Mouse (Mus musculus) intestine, postnatal 0 days (tissue): ENCODE data around the gene Arhgap24. TPM values are rescaled to one million over a fixed set of nuclear protein-coding genes. Genes with fewer than 3 reads are reported as not detected.

Experiments
- ATAC-seq: fragments of 200-750 bp; cut with Nextera tagmentation; 2 replicates; pipeline ENCODE4 v1.8.0; 2017; ENCODE audit warnings: mild to moderate bottlenecking, moderate TSS enrichment, moderate library complexity
- H3K27ac ChIP-seq: fragments of 300-500 bp; sonication (generic); 2 replicates; pipeline ENCODE4 v1.5.1; 2014; ENCODE audit warnings: mild to moderate bottlenecking, low read depth, low read length, moderate library complexity
- H3K27me3 ChIP-seq: fragments of 300-500 bp; sonication (generic); replicated peaks from 2 replicates; pipeline ENCODE4 v1.6.1; 2014; ENCODE audit warnings: low read length, mixed read lengths; ENCODE audit not compliant: control insufficient read depth, insufficient read depth
- H3K36me3 ChIP-seq: fragments of 300-500 bp; sonication (generic); 2 replicates; pipeline ENCODE4 v1.6.1; 2014; ENCODE audit warnings: mild to moderate bottlenecking, moderate library complexity; ENCODE audit not compliant: control insufficient read depth, insufficient read depth
- H3K4me1 ChIP-seq: fragments of 300-500 bp; sonication (generic); replicated peaks from 2 replicates; pipeline ENCODE4 v1.6.1; 2014; ENCODE audit warnings: antibody characterized with exemption, low read length, mixed read lengths; ENCODE audit not compliant: control insufficient read depth, insufficient read depth
- H3K4me2 ChIP-seq: fragments of 300-500 bp; sonication (generic); replicated peaks from 2 replicates; pipeline ENCODE4 v1.6.1; 2014; ENCODE audit warnings: low read depth, mild to moderate bottlenecking, moderate library complexity
- H3K4me3 ChIP-seq: fragments of 300-500 bp; sonication (generic); 2 replicates; pipeline ENCODE4 v1.5.1; 2014; ENCODE audit warnings: low read depth, low read length
- H3K9ac ChIP-seq: fragments of 300-500 bp; sonication (generic); 2 replicates; pipeline ENCODE4 v1.6.1; 2014; ENCODE audit warnings: mild to moderate bottlenecking, low read depth, low read length
- H3K9me3 ChIP-seq: fragments of 300-500 bp; sonication (generic); 2 replicates; pipeline ENCODE4 v1.6.1; 2016; ENCODE audit warnings: mixed run types; ENCODE audit not compliant: control insufficient read depth
- CTCF ChIP-seq: sonication (generic); IDR thresholded peaks from 2 replicates; pipeline ENCODE4 v1.5.1; 2016; ENCODE audit warnings: low read depth, mild to moderate bottlenecking, control low read depth, antibody characterized with exemption, moderate library complexity
- WGBS: fragments of 180-500 bp; shearing (Covaris S2); extraction: QIAGEN DNeasy Blood & Tissue Kit; methylation state at CpG from one replicate; pipeline ENCODE4 v1.1.7; 2014; 5-methylcytosine and 5-hydroxymethylcytosine counted together
- polyA plus RNA-seq: library from polyadenylated mRNA; unstranded; fragments of >200 nt; fragmentation: Nextera tagmentation; extraction: Ambion mirVana; gene quantifications from 2 replicates; pipeline ENCODE4 v1.2.1, GENCODE M21; 2015

The Arhgap24 gene
- polyA plus RNA-seq, 1 experiment from 2014 or later: 7.6 TPM

DNA sequence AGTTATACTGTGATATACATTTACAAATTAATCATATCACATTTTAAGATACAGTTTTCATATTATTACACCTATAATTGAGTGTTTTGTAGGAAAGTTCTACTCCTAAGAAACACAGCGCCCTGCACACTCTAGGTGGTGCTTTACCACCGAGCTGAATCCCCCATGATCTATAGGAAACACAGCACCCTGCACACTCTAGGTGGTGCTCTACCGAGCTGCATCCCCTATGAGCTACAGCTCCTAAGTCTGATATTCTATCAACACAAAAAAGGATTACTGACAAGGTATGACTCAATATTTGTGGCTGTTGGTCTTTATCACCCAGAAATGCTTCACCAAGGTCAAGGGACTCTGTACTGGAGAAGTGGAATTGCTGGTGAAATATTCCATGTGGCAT is 27.0 kb downstream of the Arhgap24 start:
- no peaks in the 10 kb centered on the region for H3K36me3 ChIP-seq
- no peak overlapping the region for H3K4me3 ChIP-seq
- no peak overlapping the region for H3K9ac ChIP-seq
- H3K4me1 ChIP-seq: no peaks in the 10 kb centered on the region
- no peak overlapping the region for H3K27ac ChIP-seq
- H3K27me3 ChIP-seq: no peaks in the 10 kb centered on the region
- no peak for TF ChIP-seq CTCF
- no peaks in the 10 kb centered on the region for H3K9me3 ChIP-seq
- WGBS: 65% methylated on average over 3 of the region's 3 CpGs
- H3K4me2 ChIP-seq: no peak overlapping the region
- no peak for ATAC-seq

DNA sequence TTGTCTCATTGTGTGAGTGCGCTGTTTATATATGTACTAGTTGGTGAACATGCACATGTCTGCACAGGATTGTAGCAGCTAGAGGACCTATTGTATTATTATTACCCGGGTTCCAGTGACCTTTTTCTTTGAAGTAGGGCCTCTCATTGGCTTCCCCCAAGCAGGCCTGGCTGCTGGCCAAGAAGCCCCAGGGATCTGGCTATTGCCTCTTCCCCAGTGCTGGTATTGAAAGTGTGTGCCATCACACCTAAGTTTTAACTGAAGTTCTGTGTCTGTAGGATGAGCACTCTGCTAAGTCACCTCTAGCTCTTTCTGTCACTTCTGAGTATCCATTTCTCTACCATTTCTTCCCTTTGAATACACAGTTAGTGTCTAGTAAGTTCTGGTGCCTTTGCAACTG is 28.2 kb downstream of the Arhgap24 start:
- 60% methylated on average over 2 of the region's 2 CpGs for WGBS
- TF ChIP-seq CTCF: no peak
- Histone ChIP-seq H3K9me3 (no peaks in the 10 kb centered on the region), H3K9ac (no peak overlapping the region), H3K4me1 (no peaks in the 10 kb centered on the region), H3K27me3 (no peaks in the 10 kb centered on the region), H3K36me3 (no peaks in the 10 kb centered on the region), H3K4me3 (no peak overlapping the region), H3K27ac (no peak overlapping the region), H3K4me2 (no peak overlapping the region)
- no peak for ATAC-seq

DNA sequence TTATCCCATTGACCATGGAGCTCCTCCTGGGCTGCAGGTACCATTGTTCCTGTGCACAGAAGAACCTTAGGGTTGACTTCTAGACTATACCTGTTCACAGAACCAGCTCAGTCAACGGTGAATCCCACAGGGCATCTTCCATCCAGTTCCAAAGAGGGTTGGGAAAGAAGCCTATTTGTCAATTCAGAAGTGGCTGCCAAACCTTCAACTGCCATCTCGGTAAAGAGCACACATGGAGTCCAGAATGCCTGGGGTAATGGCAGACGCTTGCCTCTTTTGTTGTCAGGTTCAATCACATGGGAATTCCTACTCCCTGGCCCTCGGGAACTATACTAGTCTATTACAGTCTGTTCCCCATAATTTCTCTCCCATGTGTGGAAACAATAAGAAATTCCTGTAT is 30.5 kb downstream of the Arhgap24 start:
- no peak for ATAC-seq
- Histone ChIP-seq H3K4me2 (no peak overlapping the region), H3K4me1 (no peaks in the 10 kb centered on the region), H3K36me3 (no peaks in the 10 kb centered on the region), H3K9me3 (no peaks in the 10 kb centered on the region), H3K9ac (no peak overlapping the region), H3K27ac (no peak overlapping the region), H3K4me3 (no peak overlapping the region), H3K27me3 (no peaks in the 10 kb centered on the region)
- 79% methylated on average over 4 of the region's 4 CpGs for WGBS
- TF ChIP-seq CTCF: no peak

DNA sequence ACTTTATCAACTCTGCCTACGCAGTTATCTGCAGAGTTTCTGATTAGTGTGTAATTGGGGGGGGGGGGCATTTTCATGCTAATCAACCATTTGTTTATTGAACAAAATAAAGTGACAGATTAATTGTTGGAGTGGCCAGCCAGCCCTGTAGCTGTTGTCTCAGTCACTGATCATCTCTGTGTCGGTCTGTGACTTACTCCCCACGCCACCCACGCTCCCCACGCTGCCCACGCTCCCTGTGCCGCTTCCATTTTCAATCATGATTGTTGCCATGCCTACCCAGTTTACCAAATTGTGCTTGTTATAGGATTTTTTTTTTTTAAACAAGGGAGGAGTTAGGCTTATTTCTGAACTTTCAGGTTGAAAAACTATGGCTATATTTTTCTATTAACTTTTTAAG is 34.3 kb downstream of the Arhgap24 start:
- no peak overlapping the region for H3K4me2 ChIP-seq
- no peak overlapping the region for H3K9ac ChIP-seq
- no peaks in the 10 kb centered on the region for H3K9me3 ChIP-seq
- TF ChIP-seq CTCF: no peak
- H3K4me3 ChIP-seq: no peak overlapping the region
- ATAC-seq: no peak
- no peaks in the 10 kb centered on the region for H3K36me3 ChIP-seq
- no peaks in the 10 kb centered on the region for H3K4me1 ChIP-seq
- H3K27ac ChIP-seq: no peak overlapping the region
- no peaks in the 10 kb centered on the region for H3K27me3 ChIP-seq
- 64% methylated on average over 7 of the region's 7 CpGs for WGBS

DNA sequence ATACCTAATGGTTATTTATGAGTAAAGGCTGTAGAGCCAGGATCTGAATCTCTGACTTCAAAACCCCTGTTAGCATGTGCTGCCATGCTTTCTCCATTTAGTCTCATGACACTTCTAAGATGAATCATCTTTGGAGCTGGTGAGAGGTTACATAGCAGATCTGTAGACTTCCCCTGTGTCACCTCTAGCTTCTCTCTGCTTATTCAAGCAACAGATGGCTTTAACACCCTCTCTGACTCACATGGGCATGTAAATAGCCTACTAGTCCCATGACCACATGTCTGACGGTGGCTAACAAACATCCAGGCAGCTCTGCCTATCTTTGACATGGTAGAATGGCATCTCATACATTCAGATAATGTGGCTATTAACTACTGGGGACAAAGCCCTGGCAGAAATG is 39.3 kb downstream of the Arhgap24 start:
- H3K4me1 ChIP-seq: no peaks in the 10 kb centered on the region
- no peak overlapping the region for H3K4me3 ChIP-seq
- no peak for ATAC-seq
- H3K27ac ChIP-seq: no peak overlapping the region
- TF ChIP-seq CTCF: no peak
- H3K36me3 ChIP-seq: no peaks in the 10 kb centered on the region
- no peaks in the 10 kb centered on the region for H3K27me3 ChIP-seq
- H3K4me2 ChIP-seq: no peak overlapping the region
- no peaks in the 10 kb centered on the region for H3K9me3 ChIP-seq
- H3K9ac ChIP-seq: no peak overlapping the region
- WGBS: 60% methylated on average over 1 of the region's 1 CpGs

DNA sequence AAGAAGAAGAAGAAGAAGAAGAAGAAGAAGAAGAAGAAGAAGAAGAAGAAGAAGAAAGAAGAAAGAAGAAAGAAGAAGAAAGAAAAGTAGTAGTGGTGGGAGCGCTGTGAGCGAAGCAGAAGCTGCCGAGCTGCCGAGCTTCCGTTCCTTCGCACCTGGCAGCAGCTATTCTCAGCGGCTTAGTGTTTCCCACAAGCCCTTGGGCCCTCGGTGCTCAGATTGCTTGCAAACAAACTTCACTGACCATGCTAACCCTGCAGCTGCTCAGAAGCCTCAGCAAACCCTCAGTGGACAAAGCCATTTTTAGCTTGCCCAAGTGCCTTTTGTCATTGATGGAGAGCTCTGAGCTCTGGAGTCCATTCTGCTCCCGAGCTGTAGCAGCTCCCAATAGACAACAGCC is 54.1 kb downstream of the Arhgap24 start:
- H3K9ac ChIP-seq: no peak overlapping the region
- no peaks in the 10 kb centered on the region for H3K9me3 ChIP-seq
- H3K4me1 ChIP-seq: no peaks in the 10 kb centered on the region
- H3K4me3 ChIP-seq: no peak overlapping the region
- no peaks in the 10 kb centered on the region for H3K27me3 ChIP-seq
- no peak for ATAC-seq
- no peaks in the 10 kb centered on the region for H3K36me3 ChIP-seq
- 76% methylated on average over 9 of the region's 9 CpGs for WGBS
- no peak overlapping the region for H3K27ac ChIP-seq
- no peak overlapping the region for H3K4me2 ChIP-seq
- TF ChIP-seq CTCF: no peak

DNA sequence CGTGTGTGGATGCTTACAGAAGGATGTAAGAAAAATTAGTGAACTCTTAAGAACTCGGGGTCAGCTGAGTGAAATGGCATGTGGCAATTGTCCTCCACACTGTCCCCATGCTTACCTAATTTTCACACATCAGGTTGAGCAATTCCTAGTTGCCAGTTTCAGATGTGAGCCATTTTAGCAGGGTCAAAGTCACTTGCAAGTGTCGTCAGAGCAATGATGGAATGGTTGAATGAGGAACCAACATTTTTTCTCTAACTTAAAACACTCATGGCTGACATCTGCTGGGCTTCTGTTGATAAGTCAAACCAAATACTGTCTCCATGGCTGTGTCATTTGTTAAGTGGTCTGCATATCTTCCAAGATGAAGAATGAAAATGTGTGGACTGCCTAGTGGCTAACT is 56.6 kb downstream of the Arhgap24 start:
- H3K9me3 ChIP-seq: no peaks in the 10 kb centered on the region
- no peak for ATAC-seq
- no peak overlapping the region for H3K27ac ChIP-seq
- no peak overlapping the region for H3K9ac ChIP-seq
- no peaks in the 10 kb centered on the region for H3K27me3 ChIP-seq
- no peak overlapping the region for H3K4me2 ChIP-seq
- no peaks in the 10 kb centered on the region for H3K4me1 ChIP-seq
- H3K4me3 ChIP-seq: no peak overlapping the region
- TF ChIP-seq CTCF: no peak
- WGBS: 73% methylated on average over 3 of the region's 3 CpGs
- H3K36me3 ChIP-seq: no peaks in the 10 kb centered on the region
